In genomic region chr17:40817340-40817943, GRCm38 (mm10) we compare ENCODE assay signal across 38 mouse cellular contexts. TPM values are rescaled to one million over a fixed set of nuclear protein-coding genes. Genes with fewer than 3 reads are reported as not detected.
DNase-seq lines count a peak whose midpoint lies in the region; ATAC-seq lines count a peak whose summit lies in the region.
"Had no signal": no experiment of that assay in that cellular context is flagged by ENCODE, and none has a peak within 500 bp of the region (broad histone marks: within the 10 kb centered on the region; RNA-seq: fewer than 3 reads in every experiment).

No protein-coding gene starts in this region.

- H3K9ac ChIP-seq in liver, embryonic 11.5 days (ENCODE audit: low read depth, low read length) = 0 out of 2 replicates have a peak overlapping the region, but pooled peaks have one; percentile 22
- peak overlapping the region; percentile 53 for H3K9ac ChIP-seq in liver, embryonic 16.5 days (ENCODE audit: low read depth, low read length)
- no peak overlapping the region for H3K9ac ChIP-seq in midbrain, embryonic 13.5 days (replicated peaks)
- H3K9ac ChIP-seq: forebrain, postnatal 0 days; intestine, embryonic 15.5 days; limb, embryonic 12.5 days; stomach, embryonic 15.5 days had no signal

- peak; percentile 84 for ATAC-seq in liver, embryonic 11.5 days (replicated peaks; ENCODE audit: low FRiP score)
- ATAC-seq in erythroid progenitor cell, adult 5-6 weeks (replicated peaks; ENCODE audit: low FRiP score, poor library complexity, severe bottlenecking) = 0 out of 2 replicates have a peak, but pooled peaks have one; percentile 60
- peak; percentile 82 for ATAC-seq in liver, embryonic 16.5 days (ENCODE audit: low read depth)
- no peak for ATAC-seq in midbrain, embryonic 13.5 days
- ATAC-seq: forebrain, postnatal 0 days; hindbrain, postnatal 0 days; intestine, embryonic 15.5 days; lung, postnatal 0 days; midbrain, embryonic 16.5 days had no signal

- no peaks in the 10 kb centered on the region for H3K27me3 ChIP-seq in liver, embryonic 11.5 days (replicated peaks; ENCODE audit: control insufficient read depth, insufficient read depth, low read length)
- H3K27me3 ChIP-seq in liver, embryonic 16.5 days (ENCODE audit: control insufficient read depth, insufficient read depth, low read depth, low read length) = no peaks in the 10 kb centered on the region
- no peaks in the 10 kb centered on the region for H3K27me3 ChIP-seq in midbrain, embryonic 13.5 days
- H3K27me3 ChIP-seq: intestine, embryonic 15.5 days; limb, embryonic 12.5 days; stomach, embryonic 15.5 days had no signal

- H3K4me2 ChIP-seq in liver, embryonic 11.5 days = peak overlapping the region; percentile 61
- peak overlapping the region; percentile 71 for H3K4me2 ChIP-seq in liver, embryonic 16.5 days (ENCODE audit: low read depth, low read length)
- H3K4me2 ChIP-seq in midbrain, embryonic 13.5 days (replicated peaks) = no peak overlapping the region
- H3K4me2 ChIP-seq: intestine, embryonic 15.5 days; limb, embryonic 12.5 days; stomach, embryonic 15.5 days had no signal

- 44% methylated on average over 4 of the region's 4 CpGs for WGBS in liver, embryonic 11.5 days
- WGBS in liver, embryonic 16.5 days (ENCODE audit: insufficient replicate concordance) = 18% methylated on average over 4 of the region's 4 CpGs
- 78% methylated on average over 4 of the region's 4 CpGs for WGBS in midbrain, embryonic 13.5 days

- peaks cover 6% of the 10 kb centered on the region; the same call in 1 of the 2 replicates for H3K4me1 ChIP-seq in liver, embryonic 11.5 days (replicated peaks; ENCODE audit: control insufficient read depth, insufficient read depth, low read length)
- H3K4me1 ChIP-seq in liver, embryonic 16.5 days (ENCODE audit: control insufficient read depth, low read depth, low read length) = peaks cover 14% of the 10 kb centered on the region
- no peaks in the 10 kb centered on the region for H3K4me1 ChIP-seq in midbrain, embryonic 13.5 days (replicated peaks)
- H3K4me1 ChIP-seq: intestine, embryonic 15.5 days; limb, embryonic 12.5 days; midbrain, embryonic 10.5 days; stomach, embryonic 15.5 days had no signal

- DNase-seq in liver, embryonic 11.5 days (ENCODE audit: low spot score) = no peak
- DNase-seq in liver = no peak
- no peak for DNase-seq in B cell, adult 2 months
- no peak for DNase-seq in right cerebral cortex, postnatal 25 days
- DNase-seq: adrenal gland, adult 8-10 months; cerebellum, adult 9-10 months; cerebellum, postnatal 36 days; forebrain, postnatal 0 days; gastrocnemius, postnatal 10 days; heart, postnatal 14 days; kidney, adult 2 months; kidney, postnatal 36 days; lung, adult 18-20 months; right cerebral cortex, adult 18-20 months had no signal

- H3K9me3 ChIP-seq in liver, embryonic 11.5 days (ENCODE audit: control insufficient read depth, low read length) = no peaks in the 10 kb centered on the region
- no peaks in the 10 kb centered on the region for H3K9me3 ChIP-seq in liver, embryonic 16.5 days (replicated peaks; ENCODE audit: control insufficient read depth, low read length)
- H3K9me3 ChIP-seq in midbrain, embryonic 13.5 days = no peaks in the 10 kb centered on the region
- H3K9me3 ChIP-seq: intestine, embryonic 15.5 days; limb, embryonic 12.5 days; midbrain, embryonic 10.5 days; stomach, embryonic 15.5 days had no signal

- peak overlapping the region; percentile 29 for H3K4me3 ChIP-seq in liver, embryonic 11.5 days (ENCODE audit: low read depth, low read length)
- peak overlapping the region; percentile 51 for H3K4me3 ChIP-seq in liver, embryonic 16.5 days (ENCODE audit: low read depth, low read length)
- H3K4me3 ChIP-seq in midbrain, embryonic 13.5 days (replicated peaks) = no peak overlapping the region
- H3K4me3 ChIP-seq: intestine, embryonic 15.5 days; layer of hippocampus, adult 2 months; left cerebral cortex, adult 2 months; limb, embryonic 12.5 days; midbrain, embryonic 10.5 days; stomach, embryonic 15.5 days had no signal

- no peaks in the 10 kb centered on the region for H3K36me3 ChIP-seq in liver, embryonic 11.5 days (ENCODE audit: control insufficient read depth, insufficient read depth, low read length)
- H3K36me3 ChIP-seq in liver, embryonic 16.5 days (ENCODE audit: control insufficient read depth, insufficient read depth) = peaks cover 7% of the 10 kb centered on the region
- no peaks in the 10 kb centered on the region for H3K36me3 ChIP-seq in midbrain, embryonic 13.5 days
- H3K36me3 ChIP-seq: intestine, embryonic 15.5 days; limb, embryonic 12.5 days; midbrain, embryonic 10.5 days; stomach, embryonic 15.5 days had no signal

- peak overlapping the region; percentile 81 for H3K27ac ChIP-seq in liver, embryonic 11.5 days (ENCODE audit: low read depth, low read length)
- peak overlapping the region; percentile 91 for H3K27ac ChIP-seq in liver, embryonic 16.5 days (ENCODE audit: low read length)
- no peak overlapping the region for H3K27ac ChIP-seq in midbrain, embryonic 13.5 days
- H3K27ac ChIP-seq: hindbrain, postnatal 0 days; intestine, embryonic 15.5 days; layer of hippocampus, adult 2 months; left cerebral cortex, adult 2 months; limb, embryonic 12.5 days; macrophage; midbrain, embryonic 10.5 days; stomach, embryonic 15.5 days had no signal

RNA-seq across cellular contexts. Expression of gene Rhag, which starts 6.5 kb away (rescaled TPM):
- 164 and 181 TPM in 2 replicates for polyA plus RNA-seq in liver, embryonic 11.5 days (2014; fragmentation: Nextera tagmentation; extraction: Ambion mirVana)
- 908 and 1,028 TPM in 2 replicates for total RNA-seq in erythroid progenitor cell, adult 5-6 weeks (2015; ENCODE audit: low replicate concordance)
- 496 and 547 TPM in 2 replicates for total RNA-seq in erythroid progenitor cell, adult 5-6 weeks (2017; ENCODE audit: low replicate concordance)
- 223 and 224 TPM in 2 replicates for polyA plus RNA-seq in liver, embryonic 16.5 days (2015; fragmentation: Nextera tagmentation; extraction: Ambion mirVana)
- 0.30 TPM in 2 replicates for polyA plus RNA-seq in midbrain, embryonic 13.5 days (2015; fragmentation: Nextera tagmentation; extraction: Ambion mirVana)
- total RNA-seq: adrenal gland, adult 8-10 months; forebrain, postnatal 0 days; hindbrain, postnatal 0 days; layer of hippocampus, adult 2 months; layer of hippocampus, postnatal 14 days; left cerebral cortex, adult 2 months; left cerebral cortex, postnatal 25 days had no signal
- polyA plus RNA-seq: forebrain, postnatal 0 days; hindbrain, postnatal 0 days; kidney, adult 2 months; macrophage; small intestine, adult 2 months had no signal

RNA-seq across cellular contexts. Expression of gene Crisp2, which starts 10.6 kb away (rescaled TPM):
- 0.44 TPM in 2 replicates for polyA plus RNA-seq in liver, embryonic 11.5 days (2014; fragmentation: Nextera tagmentation; extraction: Ambion mirVana)
- 1.3 TPM in 1 of 2 replicates, not detected in the other for total RNA-seq in erythroid progenitor cell, adult 5-6 weeks (2015; ENCODE audit: low replicate concordance)
- total RNA-seq in erythroid progenitor cell, adult 5-6 weeks (2017; ENCODE audit: low replicate concordance) = not detected in 2 replicates
- polyA plus RNA-seq in liver, embryonic 16.5 days (2015; fragmentation: Nextera tagmentation; extraction: Ambion mirVana) = 0.08 and 0.27 TPM in 2 replicates
- polyA plus RNA-seq in midbrain, embryonic 13.5 days (2015; fragmentation: Nextera tagmentation; extraction: Ambion mirVana) = not detected in 2 replicates
- total RNA-seq: adrenal gland, adult 8-10 months; adrenal gland, postnatal 4 days; forebrain, postnatal 0 days; gastrocnemius, postnatal 10 days; heart, postnatal 14 days; hindbrain, postnatal 0 days; layer of hippocampus, adult 2 months; layer of hippocampus, postnatal 14 days; left cerebral cortex, adult 2 months; left cerebral cortex, postnatal 25 days; neutrophil, adult 5-6 weeks had no signal
- polyA plus RNA-seq: embryonic facial prominence, embryonic 11.5 days; forebrain, embryonic 11.5 days; forebrain, postnatal 0 days; heart, embryonic 14.5 days; hindbrain, embryonic 11.5 days; hindbrain, postnatal 0 days; intestine, embryonic 15.5 days; kidney, embryonic 16.5 days; limb, embryonic 12.5 days; macrophage; midbrain, embryonic 10.5 days; midbrain, embryonic 16.5 days; neural tube, embryonic 11.5 days; small intestine, adult 2 months; stomach, embryonic 15.5 days had no signal

Comparison
In these comparisons a context has a peak if more than half of its experiments do, and no peak if none do; other contexts are left out.
1. RNA of gene Rhag, which starts 6.5 kb away (polyA plus RNA-seq): 223 to 224 TPM in liver, embryonic 16.5 days and 164 to 181 TPM in liver, embryonic 11.5 days; 0.30 TPM in midbrain, embryonic 13.5 days; every median in the first group is over 100 times any median in the second.